8 mouse cellular contexts compared by ENCODE assay signal in genomic region chr11:24305145-24305553, GRCm38 (mm10).
DNase-seq lines count a peak whose midpoint lies in the region; ATAC-seq and TF ChIP-seq lines count a peak whose summit lies in the region.

No protein-coding gene starts in this region.

- 0 out of 2 replicates have a peak, but pooled peaks cover 3% of the 10 kb centered on the region for H3K27me3 ChIP-seq in limb, embryonic 14.5 days (ENCODE audit: control insufficient read depth, insufficient read depth, low read length)
- 0 out of 2 replicates have a peak, but pooled peaks cover 3% of the 10 kb centered on the region for H3K27me3 ChIP-seq in neural tube, embryonic 13.5 days
- no peaks in the 10 kb centered on the region for H3K27me3 ChIP-seq in thymus, adult 2 months (ENCODE audit: control insufficient read depth, insufficient read depth, low read length)

- H3K4me3 ChIP-seq in limb, embryonic 14.5 days (replicated peaks; ENCODE audit: low read length), result peak overlapping the region; percentile 35
- peak overlapping the region; percentile 26 for H3K4me3 ChIP-seq in neural tube, embryonic 13.5 days
- H3K4me3 ChIP-seq in thymus, adult 2 months (ENCODE audit: control insufficient read depth, insufficient read depth, low read length), result no peak overlapping the region

- DNase-seq in layer of hippocampus, postnatal 14 days (ENCODE audit: low spot score in 2 of 2), result peak; percentile 25 to 32
- DNase-seq in layer of hippocampus, adult 11-12 months (ENCODE audit: low spot score), result no peak
- peak; percentile 84 for DNase-seq in embryo, embryonic 10 days (ENCODE audit: low spot score)
- DNase-seq in forelimb bud, embryonic 11.5 days (ENCODE audit: low read depth, low spot score), result peak; percentile 55
- DNase-seq in limb, embryonic 14.5 days (ENCODE audit: low spot score), result peak; percentile 58
- DNase-seq in thymus, adult 2 months, result no peak
- no peak for DNase-seq in urinary bladder, postnatal 4 days (ENCODE audit: low spot score in 2 of 2)

- no peak overlapping the region; the same call in 1 of the 2 replicates for H3K27ac ChIP-seq in limb, embryonic 14.5 days (replicated peaks; ENCODE audit: low read depth, low read length)
- H3K27ac ChIP-seq in neural tube, embryonic 13.5 days (replicated peaks), result peak overlapping the region; percentile 46
- no peak overlapping the region for H3K27ac ChIP-seq in thymus, adult 2 months (ENCODE audit: control insufficient read depth, insufficient read depth, low read length)

- no peaks in the 10 kb centered on the region for H3K9me3 ChIP-seq in limb, embryonic 14.5 days (ENCODE audit: control insufficient read depth, low read length)
- peaks cover under 1% of the 10 kb centered on the region; the same call in 1 of the 2 replicates for H3K9me3 ChIP-seq in neural tube, embryonic 13.5 days

- no peak for TF ChIP-seq POLR2A in limb, embryonic 14.5 days (IDR thresholded peaks at IDR 0.05; ENCODE audit: borderline replicate concordance, extremely low read depth, insufficient read depth, insufficient read length)
- TF ChIP-seq POLR2A in thymus, adult 2 months (IDR thresholded peaks at IDR 0.05; ENCODE audit: control insufficient read depth, extremely low read depth, insufficient read depth, low read length, poor library complexity), result no peak

- H3K4me1 ChIP-seq in limb, embryonic 14.5 days (ENCODE audit: control insufficient read depth, insufficient read depth, low read length), result peaks cover 27% of the 10 kb centered on the region
- peaks cover 30% of the 10 kb centered on the region for H3K4me1 ChIP-seq in neural tube, embryonic 13.5 days (replicated peaks)
- no peaks in the 10 kb centered on the region for H3K4me1 ChIP-seq in thymus, adult 2 months (replicated peaks; ENCODE audit: control insufficient read depth, insufficient read depth, low read length)

- peak overlapping the region; percentile 71 for H3K4me2 ChIP-seq in limb, embryonic 14.5 days (replicated peaks; ENCODE audit: low read depth, low read length, severe bottlenecking)
- H3K4me2 ChIP-seq in neural tube, embryonic 13.5 days, result peak overlapping the region; percentile 59

- no peaks in the 10 kb centered on the region for H3K36me3 ChIP-seq in limb, embryonic 14.5 days (ENCODE audit: control insufficient read depth, insufficient read depth, low read length)
- no peaks in the 10 kb centered on the region for H3K36me3 ChIP-seq in neural tube, embryonic 13.5 days
- no peaks in the 10 kb centered on the region for H3K36me3 ChIP-seq in thymus, adult 2 months (ENCODE audit: control insufficient read depth, insufficient read depth, low read length)

- peak; percentile 63; the same call in 1 of the 2 replicates for ATAC-seq in limb, embryonic 14.5 days (ENCODE audit: low FRiP score, low read depth)
- peak; percentile 92 for ATAC-seq in neural tube, embryonic 13.5 days (ENCODE audit: low read depth)

- TF ChIP-seq CTCF in thymus, adult 2 months (IDR thresholded peaks at IDR 0.05; ENCODE audit: borderline replicate concordance, control insufficient read depth, extremely low read depth, insufficient read depth, low read length, poor library complexity), result no peak

- H3K9ac ChIP-seq in limb, embryonic 14.5 days (ENCODE audit: low read depth, low read length, severe bottlenecking), result peak overlapping the region; percentile 36; the same call in 1 of the 2 replicates
- 0 out of 2 replicates have a peak overlapping the region, but pooled peaks have one; percentile 39 for H3K9ac ChIP-seq in neural tube, embryonic 13.5 days

- 2% methylated on average over 17 of the region's 17 CpGs for WGBS in limb, embryonic 14.5 days
- under 1% methylated on average over 17 of the region's 17 CpGs for WGBS in neural tube, embryonic 13.5 days
- 32% methylated on average over 17 of the region's 17 CpGs for WGBS in thymus, adult 2 months

Comparison
In these comparisons a context has a peak if more than half of its experiments do, and no peak if none do; other contexts are left out.
1. DNase-seq: peak in layer of hippocampus, postnatal 14 days (2 of 2), embryo, embryonic 10 days (single experiment), forelimb bud, embryonic 11.5 days (single experiment) and limb, embryonic 14.5 days (single experiment); none in layer of hippocampus, adult 11-12 months (single experiment), thymus, adult 2 months (single experiment) and urinary bladder, postnatal 4 days (0 of 2).